Mouse (Mus musculus) neural tube, postnatal 0 days (tissue): ENCODE measurements around the gene Rab5b. TPM values are rescaled to one million over a fixed set of nuclear protein-coding genes. Genes with fewer than 3 reads are reported as not detected.

Experiments used
- polyA plus RNA-seq: library from polyadenylated mRNA; unstranded; fragments of >200 nt; fragmentation: Nextera tagmentation; extraction: Ambion mirVana; gene quantifications from 2 replicates; pipeline ENCODE4 v1.2.1, GENCODE M21; 2015

The Rab5b gene
- 92.5 and 96.1 TPM in 2 replicates for polyA plus RNA-seq

GRCm38 (mm10) chr10:128695992-128696807, at the start of gene Rab5b:
Gene Rab5b, minus strand, starts transcription at chr10:128696264.

GRCm38 (mm10) chr10:128744680-128745601, 48.9 kb upstream of the Rab5b start, which contains the start of gene Dgka:
Gene Dgka, minus strand, starts transcription at chr10:128744855.

GRCm38 (mm10) chr10:128704491-128705316, 8.6 kb upstream of the Rab5b start, which contains the start of gene Cdk2:
Gene Cdk2, minus strand, starts transcription at chr10:128705031.

GRCm38 (mm10) chr10:128703895-128704294, 7.8 kb upstream of the Rab5b start, which contains the start of gene Pmel:
Gene Pmel, plus strand, starts transcription at chr10:128704195.

GRCm38 (mm10) chr10:128673763-128674468, 22.1 kb downstream of the Rab5b start, which contains the start of gene Suox:
Gene Suox, minus strand, starts transcription at chr10:128674073.

GRCm38 (mm10) chr10:128645111-128646011, 50.7 kb downstream of the Rab5b start, which contains the start of gene Ikzf4:
Gene Ikzf4, minus strand, starts transcription at chr10:128645991.

Other genes with a start within 250 kb of the Rab5b start
- 93.1 and 115 TPM in 2 replicates for gene Smarcc2, start 237.0 kb downstream of the Rab5b start, polyA plus RNA-seq
- 1,126 and 1,148 TPM in 2 replicates for gene Myl6, start 202.1 kb downstream of the Rab5b start, polyA plus RNA-seq
- gene Myl6b, start 197.6 kb downstream of the Rab5b start, polyA plus RNA-seq, result 8.3 and 8.4 TPM in 2 replicates
- gene Esyt1, start 170.4 kb downstream of the Rab5b start, polyA plus RNA-seq, result 16.5 and 17.8 TPM in 2 replicates
- gene Zc3h10, start 148.5 kb downstream of the Rab5b start, polyA plus RNA-seq, result 13.7 and 14.0 TPM in 2 replicates
- 2,536 and 2,780 TPM in 2 replicates for gene Rpl41, start 147.0 kb downstream of the Rab5b start, polyA plus RNA-seq
- gene Pa2g4, start 130.3 kb downstream of the Rab5b start, polyA plus RNA-seq, result 97.4 and 109 TPM in 2 replicates
- gene Erbb3, start 106.6 kb downstream of the Rab5b start, polyA plus RNA-seq, result 2.8 and 3.5 TPM in 2 replicates
- gene Rps26, start 69.5 kb downstream of the Rab5b start, polyA plus RNA-seq, result 392 and 465 TPM in 2 replicates
- gene Ikzf4, start 50.3 kb downstream of the Rab5b start, polyA plus RNA-seq, result 9.8 and 13.8 TPM in 2 replicates
- 14.1 and 17.0 TPM in 2 replicates for gene Suox, start 22.2 kb downstream of the Rab5b start, polyA plus RNA-seq
- 1.3 and 1.7 TPM in 2 replicates for gene Pmel, start 7.9 kb upstream of the Rab5b start, polyA plus RNA-seq
- gene Cdk2, start 8.8 kb upstream of the Rab5b start, polyA plus RNA-seq, result 11.6 and 12.0 TPM in 2 replicates
- gene Dgka, start 48.6 kb upstream of the Rab5b start, polyA plus RNA-seq, result 5.9 and 6.3 TPM in 2 replicates
- gene Pym1, start 51.6 kb upstream of the Rab5b start, polyA plus RNA-seq, result 42.0 and 51.6 TPM in 2 replicates
- 0.54 and 0.62 TPM in 2 replicates for gene Mmp19, start 94.6 kb upstream of the Rab5b start, polyA plus RNA-seq
- gene Dnajc14, start 107.8 kb upstream of the Rab5b start, polyA plus RNA-seq, result 36.2 and 37.3 TPM in 2 replicates
- 17.7 TPM in 2 replicates for gene Tmem198b, start 108.1 kb upstream of the Rab5b start, polyA plus RNA-seq
- gene Sarnp, start 121.1 kb upstream of the Rab5b start, polyA plus RNA-seq, result 109 and 119 TPM in 2 replicates
- 21.4 and 21.5 TPM in 2 replicates for gene Ormdl2, start 125.4 kb upstream of the Rab5b start, polyA plus RNA-seq
- 8.7 and 9.4 TPM in 2 replicates for gene Gdf11, start 195.5 kb upstream of the Rab5b start, polyA plus RNA-seq
- gene Cd63, start 204.7 kb upstream of the Rab5b start, polyA plus RNA-seq, result 386 and 425 TPM in 2 replicates
- 26.8 and 27.5 TPM in 2 replicates for gene Rdh5, start 226.6 kb upstream of the Rab5b start, polyA plus RNA-seq
- gene Bloc1s1, start 227.8 kb upstream of the Rab5b start, polyA plus RNA-seq, result 278 and 288 TPM in 2 replicates
- 13.5 and 15.0 TPM in 2 replicates for gene Itga7, start 237.6 kb upstream of the Rab5b start, polyA plus RNA-seq